Mouse (Mus musculus): ENCODE data around the gene Pi4ka. TPM values are rescaled to one million over a fixed set of nuclear protein-coding genes. Genes with fewer than 3 reads are reported as not detected.
"Not testable (repeated sequence)": the region's sequence is repeated elsewhere in the genome, so short reads cannot be mapped to it uniquely, and the experiment has no call there.

Pi4ka gene
- total RNA-seq, 1 experiment: 42.5 TPM

- peak overlapping the region; percentile 91 for H3K9ac ChIP-seq (ENCODE audit: insufficient read depth, low read depth, low read length, poor library complexity, severe bottlenecking)
- TF ChIP-seq HCFC1 (IDR thresholded peaks at IDR 0.05; ENCODE audit: borderline replicate concordance, insufficient read depth, low read length) (no peak), MAFK (IDR thresholded peaks at IDR 0.05; ENCODE audit: insufficient read depth, low read depth, low read length) (no peak), ZC3H11A (IDR thresholded peaks at IDR 0.05; ENCODE audit: borderline replicate concordance, low read depth, low read length) (no peak), ZNF384 (IDR thresholded peaks at IDR 0.05; ENCODE audit: low read depth, low read length) (no peak), CHD2 (IDR thresholded peaks at IDR 0.05; ENCODE audit: low read depth, low read length) (no peak)
- H3K4me3 ChIP-seq (ENCODE audit: insufficient read depth in 1 of 2, low read depth in 1 of 2, low read length in 2 of 2, poor library complexity in 1 of 2, severe bottlenecking in 1 of 2): peak overlapping the region; percentile 87 to 91
- in situ Hi-C loops (cut with MboI; ENCODE audit: low sequenced_read_pairs in 2 of 2, unreplicated experiment in 2 of 2): no loop called here
- peaks cover 11 to 31% of the 10 kb centered on the region in 2 experiments for H3K4me1 ChIP-seq (ENCODE audit: control insufficient read depth in 2 of 2, insufficient read depth in 2 of 2, low read length in 2 of 2, poor library complexity in 1 of 2)
- H3K36me3 ChIP-seq (ENCODE audit: control insufficient read depth, insufficient read depth, low read length, poor library complexity, severe bottlenecking): peaks cover 4% of the 10 kb centered on the region; the same call in 1 of the 2 replicates
- H3K27ac ChIP-seq (ENCODE audit: insufficient read depth, low read depth, low read length, poor library complexity, severe bottlenecking): peak overlapping the region; percentile 78; the same call in 1 of the 2 replicates
- DNase-seq (ENCODE audit: low read depth, low spot score): peak; percentile 52
- no peaks in the 10 kb centered on the region for H3K9me3 ChIP-seq (ENCODE audit: control insufficient read depth, insufficient read depth, low read depth, low read length)
Measured at GRCm38 (mm10) chr16:17234499-17234895, 171.6 kb downstream of the Pi4ka start.

- in situ Hi-C loops (cut with MboI; ENCODE audit: low sequenced_read_pairs in 2 of 2, unreplicated experiment in 2 of 2): no loop called here
Measured at GRCm38 (mm10) chr16:17233702-17234498, 172.2 kb downstream of the Pi4ka start.

DNA sequence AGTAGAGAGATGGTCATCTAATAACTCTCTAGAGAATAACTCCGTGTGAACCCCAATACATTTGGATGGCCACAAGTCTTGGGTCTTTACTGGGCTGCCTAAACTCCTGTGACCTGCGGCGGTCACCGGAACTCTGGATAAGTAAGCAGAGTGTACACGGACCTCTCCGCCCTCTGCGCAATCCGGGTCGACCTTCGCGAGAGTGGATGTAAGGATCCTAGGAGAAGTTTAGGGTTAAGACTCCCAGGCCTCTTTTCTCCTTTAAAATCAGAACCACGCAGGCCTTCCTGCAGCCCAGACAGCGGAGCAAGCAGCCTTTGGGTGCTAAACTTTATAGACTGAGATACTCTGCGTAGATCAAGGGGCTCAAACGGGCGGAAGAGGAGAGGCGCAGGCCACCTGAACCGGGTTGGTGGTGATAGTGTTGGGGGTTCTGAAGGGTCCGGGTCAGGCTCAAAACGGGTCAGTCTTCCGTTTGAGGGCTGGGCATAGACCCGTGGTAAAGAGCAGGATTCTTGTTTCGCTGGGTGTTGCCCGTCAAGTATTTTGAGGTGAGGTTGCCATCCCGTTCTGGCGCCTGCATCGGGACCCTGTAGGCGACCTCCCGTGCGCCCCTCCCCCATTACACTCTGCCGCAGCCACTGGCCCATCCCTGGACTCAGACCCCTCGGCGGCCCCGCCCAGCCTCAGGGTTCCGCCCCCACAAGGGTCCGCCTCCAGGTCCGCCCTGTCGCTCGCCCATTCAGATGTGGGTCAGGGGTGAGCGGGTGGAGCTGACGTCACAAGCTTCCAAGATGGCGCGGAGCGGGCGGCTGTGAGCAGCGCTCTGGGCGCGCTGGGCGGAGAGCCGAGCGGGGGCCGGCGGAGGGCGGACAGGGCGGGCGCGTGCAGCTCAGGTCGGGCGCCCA, 173.1 kb downstream of the Pi4ka start, which contains the start of gene Hic2:
Hic2 (plus strand) TSS at position 779 of the 908 bp plus-strand sequence.
- in situ Hi-C loops (cut with MboI; ENCODE audit: low sequenced_read_pairs in 2 of 2, unreplicated experiment in 2 of 2): no loop called here
- peak; percentile 98 for DNase-seq (ENCODE audit: low read depth, low spot score)
- Histone ChIP-seq H3K9me3 (ENCODE audit: control insufficient read depth, insufficient read depth, low read depth, low read length) (no peaks in the 10 kb centered on the region), H3K4me3 (ENCODE audit: insufficient read depth in 1 of 2, low read depth in 1 of 2, low read length in 2 of 2, poor library complexity in 1 of 2, severe bottlenecking in 1 of 2) (peak within 1 kb of the TSS; percentile 87 to 91), H3K4me1 (ENCODE audit: control insufficient read depth in 2 of 2, insufficient read depth in 2 of 2, low read length in 2 of 2, poor library complexity in 1 of 2) (peaks cover 11 to 20% of the 10 kb centered on the region in 2 experiments), H3K36me3 (ENCODE audit: control insufficient read depth, insufficient read depth, low read length, poor library complexity, severe bottlenecking) (peaks cover 4% of the 10 kb centered on the region; the same call in 1 of the 2 replicates), H3K9ac (ENCODE audit: insufficient read depth, low read depth, low read length, poor library complexity, severe bottlenecking) (peak within 1 kb of the TSS; percentile 91), H3K27ac (ENCODE audit: insufficient read depth, low read depth, low read length, poor library complexity, severe bottlenecking) (peak within 1 kb of the TSS; percentile 78)
- TF ChIP-seq CHD2 (IDR thresholded peaks at IDR 0.05; ENCODE audit: low read depth, low read length) (no peak; the same call in 1 of the 2 replicates), ZNF384 (IDR thresholded peaks at IDR 0.05; ENCODE audit: low read depth, low read length) (no peak), HCFC1 (IDR thresholded peaks at IDR 0.05; ENCODE audit: borderline replicate concordance, insufficient read depth, low read length) (no peak), ZC3H11A (IDR thresholded peaks at IDR 0.05; ENCODE audit: borderline replicate concordance, low read depth, low read length) (no peak), MAFK (IDR thresholded peaks at IDR 0.05; ENCODE audit: insufficient read depth, low read depth, low read length) (no peak)

More at GRCm38 (mm10) chr16:17233702-17234498, 172.2 kb downstream of the Pi4ka start:
- H3K4me3 ChIP-seq (ENCODE audit: insufficient read depth in 1 of 2, low read depth in 1 of 2, low read length in 2 of 2, poor library complexity in 1 of 2, severe bottlenecking in 1 of 2): peak overlapping the region; percentile 87 to 91
- 0 out of 2 replicates have a peak, but pooled peaks have one; percentile 46 for TF ChIP-seq HCFC1 (IDR thresholded peaks at IDR 0.05; ENCODE audit: borderline replicate concordance, insufficient read depth, low read length)
- no peak for TF ChIP-seq ZNF384 (IDR thresholded peaks at IDR 0.05; ENCODE audit: low read depth, low read length)
- peaks cover 11 to 26% of the 10 kb centered on the region in 2 experiments for H3K4me1 ChIP-seq (ENCODE audit: control insufficient read depth in 2 of 2, insufficient read depth in 2 of 2, low read length in 2 of 2, poor library complexity in 1 of 2)
- peak; percentile 47 for DNase-seq (ENCODE audit: low read depth, low spot score)
- H3K36me3 ChIP-seq (ENCODE audit: control insufficient read depth, insufficient read depth, low read length, poor library complexity, severe bottlenecking): peaks cover 4% of the 10 kb centered on the region; the same call in 1 of the 2 replicates
- peak overlapping the region; percentile 91 for H3K9ac ChIP-seq (ENCODE audit: insufficient read depth, low read depth, low read length, poor library complexity, severe bottlenecking)
- H3K27ac ChIP-seq (ENCODE audit: insufficient read depth, low read depth, low read length, poor library complexity, severe bottlenecking): peak overlapping the region; percentile 78
- H3K9me3 ChIP-seq (ENCODE audit: control insufficient read depth, insufficient read depth, low read depth, low read length): no peaks in the 10 kb centered on the region

DNA sequence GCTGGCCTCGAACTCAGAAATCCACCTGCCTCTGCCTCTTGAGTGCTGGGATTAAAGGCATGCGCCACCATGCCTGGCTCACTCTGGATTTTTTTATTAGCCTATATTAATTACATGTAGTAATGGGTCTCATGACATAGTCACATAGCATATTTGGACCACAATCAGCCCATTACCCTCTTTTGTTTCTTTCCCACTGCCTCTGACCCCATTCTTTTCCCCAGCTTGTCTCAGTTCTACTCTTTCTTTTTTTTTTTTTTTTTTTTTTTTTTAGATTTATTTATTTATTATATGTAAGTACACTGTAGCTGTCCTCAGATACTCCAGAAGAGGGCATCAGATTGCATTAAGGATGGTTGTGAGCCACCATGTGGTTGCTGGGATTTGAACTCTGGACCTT, 174.6 kb downstream of the Pi4ka start:
- H3K4me1 ChIP-seq (ENCODE audit: control insufficient read depth in 2 of 2, insufficient read depth in 2 of 2, low read length in 2 of 2, poor library complexity in 1 of 2): peaks cover 10 to 16% of the 10 kb centered on the region in 2 experiments
- DNase-seq (ENCODE audit: low read depth, low spot score); in situ Hi-C loops (cut with MboI; ENCODE audit: low sequenced_read_pairs in 2 of 2, unreplicated experiment in 2 of 2); H3K36me3 ChIP-seq (ENCODE audit: control insufficient read depth, insufficient read depth, low read length, poor library complexity, severe bottlenecking); H3K9me3 ChIP-seq (ENCODE audit: control insufficient read depth, insufficient read depth, low read depth, low read length); H3K4me3 ChIP-seq (ENCODE audit: insufficient read depth in 1 of 2, low read depth in 1 of 2, low read length in 2 of 2, poor library complexity in 1 of 2, severe bottlenecking in 1 of 2); H3K27ac ChIP-seq (ENCODE audit: insufficient read depth, low read depth, low read length, poor library complexity, severe bottlenecking); H3K9ac ChIP-seq (ENCODE audit: insufficient read depth, low read depth, low read length, poor library complexity, severe bottlenecking): not testable (repeated sequence)
- TF ChIP-seq ZNF384 (IDR thresholded peaks at IDR 0.05; ENCODE audit: low read depth, low read length): peak; percentile 61; the same call in 1 of the 2 replicates

Other genes starting within 250 kb of the Pi4ka start
- 77.6 and 109 TPM in 2 replicates for gene Ube2l3, start 203.7 kb downstream of the Pi4ka start, total RNA-seq (2012; rRNA removed)
- gene Rimbp3, start 197.7 kb downstream of the Pi4ka start, total RNA-seq (2012; rRNA removed): 2.6 and 2.9 TPM in 2 replicates
- 35.0 and 35.9 TPM in 2 replicates for gene Hic2, start 172.7 kb downstream of the Pi4ka start, total RNA-seq (2012; rRNA removed)
- gene Tmem191c, start 130.2 kb downstream of the Pi4ka start, total RNA-seq (2012; rRNA removed): 45.1 and 68.6 TPM in 2 replicates
- gene Serpind1, start 74.9 kb downstream of the Pi4ka start, total RNA-seq (2012; rRNA removed): 0.09 TPM in 1 of 2 replicates, not detected in the other
- 5.2 and 7.5 TPM in 2 replicates for gene Snap29, start 328 bp downstream of the Pi4ka start, total RNA-seq (2012; rRNA removed)
- 23.7 and 28.2 TPM in 2 replicates for gene Crkl, start 45.7 kb upstream of the Pi4ka start, total RNA-seq (2012; rRNA removed)
- gene Aifm3, start 83.3 kb upstream of the Pi4ka start, total RNA-seq (2012; rRNA removed): 3.0 and 5.7 TPM in 2 replicates
- 63.1 and 89.0 TPM in 2 replicates for gene Lztr1, start 102.4 kb upstream of the Pi4ka start, total RNA-seq (2012; rRNA removed)
- 24.4 and 32.9 TPM in 2 replicates for gene Thap7, start 124.8 kb upstream of the Pi4ka start, total RNA-seq (2012; rRNA removed)
- 0.09 TPM in 1 of 2 replicates, not detected in the other for gene Lrrc74b, start 154.9 kb upstream of the Pi4ka start, total RNA-seq (2012; rRNA removed)
- 0.09 and 0.42 TPM in 2 replicates for gene P2rx6, start 155.6 kb upstream of the Pi4ka start, total RNA-seq (2012; rRNA removed)
- gene Slc7a4, start 176.9 kb upstream of the Pi4ka start, total RNA-seq (2012; rRNA removed): 2.9 and 6.9 TPM in 2 replicates
- gene Smpd4, start 213.0 kb upstream of the Pi4ka start, total RNA-seq (2012; rRNA removed): 123 and 130 TPM in 2 replicates
- 2.3 and 4.5 TPM in 2 replicates for gene Ccdc74a, start 240.2 kb upstream of the Pi4ka start, total RNA-seq (2012; rRNA removed)